Mouse (Mus musculus) midbrain, embryonic 12.5 days (tissue): ENCODE measurements at regions not wholly inside any gene's neighbourhood (a gene's known extent, or its start where the extent isn't known, plus 50 kb on each side); places are given as distances from the start of the nearest gene placed in this dataset.

Experiments used
- ATAC-seq: fragments of 200-750 bp; cut with Nextera tagmentation; 2 replicates; pipeline ENCODE4 v1.8.0; 2017; ENCODE audit warnings: low read depth, moderate TSS enrichment, moderate library complexity; ENCODE audit not compliant: low FRiP score
- H3K27ac ChIP-seq: fragments of 300-500 bp; sonication (generic); replicated peaks from 2 replicates; pipeline ENCODE4 v1.5.1; 2016; ENCODE audit warnings: mild to moderate bottlenecking
- H3K27me3 ChIP-seq: fragments of 300-500 bp; sonication (generic); 2 replicates; pipeline ENCODE4 v1.6.1; 2016; ENCODE audit warnings: mild to moderate bottlenecking
- H3K36me3 ChIP-seq: fragments of 300-500 bp; sonication (generic); 2 replicates; pipeline ENCODE4 v1.6.1; 2016
- H3K4me1 ChIP-seq: fragments of 300-500 bp; sonication (generic); 2 replicates; pipeline ENCODE4 v1.6.1; 2016
- H3K4me2 ChIP-seq: fragments of 300-500 bp; sonication (generic); replicated peaks from 2 replicates; pipeline ENCODE4 v1.6.1; 2016; ENCODE audit warnings: mild to moderate bottlenecking, moderate library complexity
- H3K4me3 ChIP-seq: fragments of 300-500 bp; sonication (generic); 2 replicates; pipeline ENCODE4 v1.5.1; 2016; ENCODE audit warnings: mild to moderate bottlenecking
- H3K9ac ChIP-seq: fragments of 300-500 bp; sonication (generic); replicated peaks from 2 replicates; pipeline ENCODE4 v1.6.1; 2016; ENCODE audit warnings: mild to moderate bottlenecking, moderate library complexity
- H3K9me3 ChIP-seq: fragments of 300-500 bp; sonication (generic); 2 replicates; pipeline ENCODE4 v1.6.1; 2016; ENCODE audit warnings: mild to moderate bottlenecking
- WGBS: fragments of 180-500 bp; shearing (Covaris S2); methylation state at CpG from one replicate; pipeline ENCODE4 v1.1.7; 2016; 5-methylcytosine and 5-hydroxymethylcytosine counted together

GRCm38 (mm10) chr6:71012436-71012822, 56.1 kb downstream of the Foxi3 start:
- ATAC-seq = no peak; the same call in 1 of the 2 replicates
- Histone ChIP-seq H3K4me1 (peaks cover 2% of the 10 kb centered on the region; the same call in 1 of the 2 replicates), H3K4me2 (peak overlapping the region; percentile 95), H3K4me3 (peak overlapping the region; percentile 54), H3K9ac (peak overlapping the region; percentile 68; the same call in 1 of the 2 replicates), H3K27ac (no peak overlapping the region), H3K36me3 (no peaks in the 10 kb centered on the region), H3K9me3 (no peaks in the 10 kb centered on the region), H3K27me3 (peaks cover 33% of the 10 kb centered on the region)
- 11% methylated on average over 9 of the region's 9 CpGs for WGBS

GRCm38 (mm10) chr6:71012823-71013461, 56.6 kb downstream of the Foxi3 start:
- no peaks in the 10 kb centered on the region for H3K9me3 ChIP-seq
- 0% methylated on average over 38 of the region's 38 CpGs for WGBS
- no peak overlapping the region for H3K27ac ChIP-seq
- peaks cover 33% of the 10 kb centered on the region for H3K27me3 ChIP-seq
- H3K4me3 ChIP-seq = peak overlapping the region; percentile 54
- H3K4me2 ChIP-seq = peak overlapping the region; percentile 95
- ATAC-seq = peak; percentile 96
- peak overlapping the region; percentile 68 for H3K9ac ChIP-seq
- peaks cover 2% of the 10 kb centered on the region; the same call in 1 of the 2 replicates for H3K4me1 ChIP-seq
- no peaks in the 10 kb centered on the region for H3K36me3 ChIP-seq

- H3K27ac ChIP-seq = no peak overlapping the region
These were observed 60.1 kb downstream of the Foxi3 start for GRCm38 (mm10) chr6:71016388-71016787.

GRCm38 (mm10) chr6:71021353-71021752, 65.0 kb downstream of the Foxi3 start:
- no peaks in the 10 kb centered on the region for H3K36me3 ChIP-seq
- no peak for ATAC-seq
- H3K9ac ChIP-seq = no peak overlapping the region
- H3K4me3 ChIP-seq = no peak overlapping the region
- H3K4me2 ChIP-seq = no peak overlapping the region
- H3K27ac ChIP-seq = no peak overlapping the region
- H3K27me3 ChIP-seq = peaks cover 3% of the 10 kb centered on the region
- H3K4me1 ChIP-seq = 0 out of 2 replicates have a peak, but pooled peaks cover 6% of the 10 kb centered on the region
- no peaks in the 10 kb centered on the region for H3K9me3 ChIP-seq
- WGBS = 12% methylated on average over 9 of the region's 9 CpGs

More at GRCm38 (mm10) chr6:71016388-71016787, 60.1 kb downstream of the Foxi3 start:
- Histone ChIP-seq H3K4me1 (peaks cover 7% of the 10 kb centered on the region; the same call in 1 of the 2 replicates), H3K4me3 (no peak overlapping the region), H3K4me2 (no peak overlapping the region), H3K9me3 (no peaks in the 10 kb centered on the region), H3K36me3 (no peaks in the 10 kb centered on the region), H3K9ac (no peak overlapping the region), H3K27me3 (peaks cover 27% of the 10 kb centered on the region)
- 6% methylated on average over 1 of the region's 1 CpGs for WGBS
- ATAC-seq = no peak

GRCm38 (mm10) chr6:71025472-71025871, 69.1 kb downstream of the Foxi3 start:
- H3K9me3 ChIP-seq = no peaks in the 10 kb centered on the region
- no peaks in the 10 kb centered on the region for H3K27me3 ChIP-seq
- WGBS = 86% methylated on average over 4 of the region's 4 CpGs
- no peaks in the 10 kb centered on the region for H3K36me3 ChIP-seq
- H3K4me3 ChIP-seq = no peak overlapping the region
- no peak overlapping the region for H3K4me2 ChIP-seq
- ATAC-seq = no peak
- 0 out of 2 replicates have a peak, but pooled peaks cover 6% of the 10 kb centered on the region for H3K4me1 ChIP-seq
- H3K9ac ChIP-seq = no peak overlapping the region
- H3K27ac ChIP-seq = no peak overlapping the region

GRCm38 (mm10) chr6:71029663-71030062, 73.3 kb downstream of the Foxi3 start:
- H3K4me1 ChIP-seq = no peaks in the 10 kb centered on the region
- no peak overlapping the region for H3K27ac ChIP-seq
- H3K36me3 ChIP-seq = no peaks in the 10 kb centered on the region
- H3K4me2 ChIP-seq = no peak overlapping the region
- no peak overlapping the region for H3K4me3 ChIP-seq
- 84% methylated on average over 6 of the region's 6 CpGs for WGBS
- no peak overlapping the region for H3K9ac ChIP-seq
- no peak for ATAC-seq
- no peaks in the 10 kb centered on the region for H3K9me3 ChIP-seq
- no peaks in the 10 kb centered on the region for H3K27me3 ChIP-seq

GRCm38 (mm10) chr6:71030541-71030940, 74.2 kb downstream of the Foxi3 start:
- WGBS = 70% methylated on average over 5 of the region's 5 CpGs
- no peak overlapping the region for H3K9ac ChIP-seq
- H3K36me3 ChIP-seq = no peaks in the 10 kb centered on the region

GRCm38 (mm10) chr6:71044241-71044640, 87.9 kb downstream of the Foxi3 start:
- Histone ChIP-seq H3K4me3 (no peak overlapping the region), H3K36me3 (no peaks in the 10 kb centered on the region), H3K4me1 (peaks cover 10% of the 10 kb centered on the region; the same call in 1 of the 2 replicates), H3K27me3 (peaks cover 19% of the 10 kb centered on the region), H3K27ac (no peak overlapping the region), H3K4me2 (no peak overlapping the region), H3K9ac (no peak overlapping the region), H3K9me3 (no peaks in the 10 kb centered on the region)
- 93% methylated on average over 2 of the region's 3 CpGs for WGBS
- ATAC-seq = no peak

More at GRCm38 (mm10) chr6:71030541-71030940, 74.2 kb downstream of the Foxi3 start:
- H3K9me3 ChIP-seq = no peaks in the 10 kb centered on the region
- H3K4me2 ChIP-seq = no peak overlapping the region
- no peaks in the 10 kb centered on the region for H3K27me3 ChIP-seq
- H3K4me1 ChIP-seq = no peaks in the 10 kb centered on the region
- H3K27ac ChIP-seq = no peak overlapping the region
- H3K4me3 ChIP-seq = no peak overlapping the region
- ATAC-seq = no peak

- no peak overlapping the region for H3K4me2 ChIP-seq
- H3K9ac ChIP-seq = no peak overlapping the region
- peaks cover 10% of the 10 kb centered on the region; the same call in 1 of the 2 replicates for H3K4me1 ChIP-seq
- no peaks in the 10 kb centered on the region for H3K36me3 ChIP-seq
- no peaks in the 10 kb centered on the region for H3K9me3 ChIP-seq
- no peak for ATAC-seq
- peaks cover 28% of the 10 kb centered on the region for H3K27me3 ChIP-seq
- no peak overlapping the region for H3K27ac ChIP-seq
- 89% methylated on average over 4 of the region's 4 CpGs for WGBS
- H3K4me3 ChIP-seq = no peak overlapping the region
These were observed 88.9 kb downstream of the Foxi3 start for GRCm38 (mm10) chr6:71045261-71045660.

GRCm38 (mm10) chr6:71048199-71049094, 92.1 kb downstream of the Foxi3 start:
- peak overlapping the region; percentile 42 for H3K4me3 ChIP-seq
- WGBS = 2% methylated on average over 38 of the region's 38 CpGs
- H3K27me3 ChIP-seq = peaks cover 39% of the 10 kb centered on the region

GRCm38 (mm10) chr6:71050248-71050647, 93.9 kb downstream of the Foxi3 start:
- ATAC-seq = no peak
- 40% methylated on average over 5 of the region's 5 CpGs for WGBS
- peaks cover 16% of the 10 kb centered on the region for H3K4me1 ChIP-seq
- no peak overlapping the region for H3K4me3 ChIP-seq
- no peak overlapping the region for H3K27ac ChIP-seq
- no peak overlapping the region for H3K9ac ChIP-seq
- no peaks in the 10 kb centered on the region for H3K9me3 ChIP-seq
- no peak overlapping the region for H3K4me2 ChIP-seq
- peaks cover 46% of the 10 kb centered on the region for H3K27me3 ChIP-seq
- H3K36me3 ChIP-seq = no peaks in the 10 kb centered on the region

More at GRCm38 (mm10) chr6:71048199-71049094, 92.1 kb downstream of the Foxi3 start:
- Histone ChIP-seq H3K9ac (peak overlapping the region; percentile 52), H3K36me3 (no peaks in the 10 kb centered on the region), H3K27ac (no peak overlapping the region), H3K4me1 (peaks cover 16% of the 10 kb centered on the region), H3K9me3 (no peaks in the 10 kb centered on the region), H3K4me2 (peak overlapping the region; percentile 70)
- ATAC-seq = 0 out of 2 replicates have a peak, but pooled peaks have one; percentile 55

- Histone ChIP-seq H3K27ac (no peak overlapping the region), H3K9me3 (no peaks in the 10 kb centered on the region), H3K9ac (no peak overlapping the region), H3K4me1 (peaks cover 16% of the 10 kb centered on the region), H3K36me3 (no peaks in the 10 kb centered on the region), H3K4me2 (peak overlapping the region; percentile 30; the same call in 1 of the 2 replicates), H3K27me3 (peaks cover 46% of the 10 kb centered on the region), H3K4me3 (no peak overlapping the region)
- 3% methylated on average over 14 of the region's 14 CpGs for WGBS
- peak; percentile 59; the same call in 1 of the 2 replicates for ATAC-seq
These were observed 93.5 kb downstream of the Thnsl2 start for GRCm38 (mm10) chr6:71050754-71051213.
